Mouse (Mus musculus) telencephalon, adult 2 months (tissue): ENCODE measurements around the gene Iqcf1.

Experiments used
- DNase-seq: peaks from one replicate; pipeline ENCODE4 v3.0.0-alpha.2; 2011; ENCODE audit warnings: low read depth, low spot score

Gene Iqcf1

DNA sequence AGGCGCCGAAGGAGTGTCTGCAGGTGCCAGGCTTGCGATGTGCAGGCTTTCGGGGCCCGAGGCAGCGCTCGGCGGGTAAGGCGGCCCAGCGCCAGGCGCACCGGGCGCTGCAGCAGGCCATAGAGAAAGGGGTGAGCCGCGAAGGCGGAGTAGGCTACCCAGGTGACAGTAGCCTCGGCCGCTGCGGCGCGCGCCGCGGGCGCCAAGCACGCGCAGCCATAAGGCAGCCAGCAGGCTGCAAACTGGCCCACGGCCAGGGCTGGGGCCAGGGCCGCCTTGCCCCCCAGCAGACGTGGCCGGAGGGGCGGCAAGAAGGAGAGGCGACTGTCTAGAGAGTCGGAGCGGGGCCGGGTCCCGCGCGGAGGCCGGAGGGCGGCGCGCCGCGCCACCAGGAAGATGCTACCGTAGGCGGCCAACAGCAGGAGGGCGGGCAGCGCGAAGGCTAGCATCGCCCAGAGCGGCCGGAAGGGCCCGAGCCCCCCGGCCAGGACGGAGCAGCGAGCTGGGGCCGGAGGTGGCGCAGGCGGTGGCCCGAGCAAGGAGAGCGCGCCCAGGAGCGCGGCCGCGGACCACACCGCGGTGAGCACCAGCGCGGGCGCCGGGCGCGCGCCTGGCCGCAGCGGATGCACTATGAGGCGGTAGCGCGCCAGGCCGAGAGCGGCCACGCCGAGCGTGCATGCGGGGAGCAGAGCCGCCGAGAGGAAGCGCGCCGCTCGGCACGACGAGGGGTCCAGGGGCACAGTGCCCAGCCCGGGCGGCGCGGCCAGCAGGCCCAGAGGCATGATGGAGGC lies 34.8 kb upstream of the Iqcf1 start:
- DNase-seq = no peak

DNA sequence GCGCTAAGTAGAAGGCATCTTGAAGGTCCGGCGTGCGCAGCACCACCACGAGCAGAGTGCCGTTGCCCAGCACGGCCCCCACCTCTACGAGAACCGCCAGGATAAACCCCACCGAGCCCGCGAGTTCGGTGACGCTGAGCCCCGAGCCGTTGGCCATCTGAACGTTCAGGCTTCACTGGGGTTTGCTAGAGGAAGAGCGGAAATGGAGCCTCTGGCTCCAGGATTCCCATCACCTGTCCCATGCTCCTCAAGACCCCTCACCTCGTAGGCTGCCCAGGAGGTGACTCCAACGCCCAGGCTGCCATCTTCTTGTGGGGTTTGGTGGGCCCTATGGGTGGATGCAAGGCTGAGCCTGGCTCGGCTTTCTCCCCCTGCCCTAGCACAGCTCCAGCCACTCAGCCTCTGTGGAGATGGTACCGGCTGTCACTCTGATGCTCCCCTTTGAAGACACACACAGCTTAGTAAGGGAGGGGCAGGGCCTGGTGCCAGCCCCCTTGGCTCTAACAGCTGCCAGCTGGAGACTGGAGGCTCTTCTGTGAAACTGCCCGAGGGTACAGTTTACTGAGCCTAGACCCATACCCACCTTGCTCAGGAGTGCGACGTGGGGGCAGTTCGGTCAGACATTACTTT lies 34.1 kb upstream of the Iqcf1 start, which contains the start of gene Gpr62:
Gene Gpr62, minus strand, starts transcription at position 368 of the 630 bp plus-strand sequence.
- DNase-seq = no peak

DNA sequence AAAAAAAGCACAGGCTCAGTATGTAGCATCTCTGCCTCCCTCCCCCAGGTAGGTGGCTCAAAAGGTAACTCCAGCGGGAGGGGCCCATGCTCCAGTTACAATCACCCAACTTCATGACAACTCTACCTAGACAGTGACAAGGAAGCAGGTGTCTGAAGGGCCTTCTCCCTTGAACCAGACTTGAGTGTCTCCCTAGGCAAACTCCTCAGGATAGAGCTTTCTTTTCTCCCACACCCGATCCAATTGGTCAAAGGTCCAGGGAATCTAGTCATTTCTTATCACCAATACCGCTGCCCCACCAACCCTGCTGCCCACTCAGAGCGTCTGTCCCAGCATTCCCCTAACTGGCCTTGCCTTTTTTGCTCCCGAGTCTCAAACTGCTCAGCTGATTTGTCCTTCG lies 33.0 kb upstream of the Iqcf1 start:
- DNase-seq = no peak

DNA sequence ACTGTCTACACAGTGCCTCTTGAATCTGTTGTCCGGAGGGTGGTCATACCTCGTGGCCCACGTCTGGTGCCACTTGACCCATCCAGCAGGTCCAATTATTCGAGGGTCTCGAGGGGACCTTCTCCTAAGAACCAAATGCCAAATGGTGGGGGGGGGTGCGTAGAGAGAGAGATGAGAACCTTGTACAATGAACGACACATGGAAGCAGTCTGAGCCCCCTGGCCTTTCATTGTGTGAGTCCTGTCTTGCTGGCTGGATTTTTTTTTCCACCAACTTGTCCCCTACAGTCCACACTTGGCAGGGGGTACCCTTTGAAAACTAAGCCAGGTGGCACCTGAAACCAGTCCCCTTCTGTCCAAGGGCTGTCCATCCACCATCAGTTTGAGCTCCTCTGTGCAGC lies 32.0 kb upstream of the Iqcf1 start:
- DNase-seq = no peak

DNA sequence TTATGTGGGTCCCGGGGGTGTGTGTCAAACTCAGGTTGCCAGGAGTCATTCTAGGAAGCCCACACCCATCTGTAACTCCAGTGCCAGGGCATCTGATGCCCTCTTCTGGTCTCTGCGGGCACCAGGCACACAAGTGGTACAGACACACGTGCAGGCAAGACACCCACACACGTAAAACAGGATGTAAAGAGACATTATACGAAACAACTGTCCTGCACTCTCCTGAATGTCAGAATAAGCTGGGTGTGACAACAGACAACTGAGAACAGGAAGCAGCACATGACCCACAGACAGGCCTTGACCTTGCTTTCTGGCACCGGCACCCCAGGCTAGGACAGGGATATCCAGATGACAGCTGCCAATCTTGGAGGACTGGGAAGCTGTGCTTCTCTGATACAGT lies 30.4 kb upstream of the Iqcf1 start:
- no peak for DNase-seq

DNA sequence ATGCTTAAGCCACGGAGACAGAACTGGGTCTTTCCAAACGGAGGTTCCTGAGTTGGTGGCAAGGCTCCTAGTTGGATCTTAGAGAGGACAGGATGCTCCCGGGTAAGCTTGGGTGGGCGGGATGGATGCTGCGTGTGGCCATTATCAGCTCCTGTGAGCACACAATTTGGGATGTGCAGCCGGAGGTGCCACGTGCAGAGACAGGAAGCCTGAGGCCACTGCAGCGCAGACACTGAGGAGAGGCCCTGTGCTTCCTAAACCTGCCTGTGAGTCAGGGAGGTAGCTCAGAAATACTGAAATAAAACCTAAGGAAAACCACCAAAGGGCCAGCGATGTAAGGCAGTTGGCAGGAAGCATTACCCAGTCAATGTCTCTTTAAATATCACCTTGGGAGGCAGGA lies 30.0 kb upstream of the Iqcf1 start:
- DNase-seq = no peak

DNA sequence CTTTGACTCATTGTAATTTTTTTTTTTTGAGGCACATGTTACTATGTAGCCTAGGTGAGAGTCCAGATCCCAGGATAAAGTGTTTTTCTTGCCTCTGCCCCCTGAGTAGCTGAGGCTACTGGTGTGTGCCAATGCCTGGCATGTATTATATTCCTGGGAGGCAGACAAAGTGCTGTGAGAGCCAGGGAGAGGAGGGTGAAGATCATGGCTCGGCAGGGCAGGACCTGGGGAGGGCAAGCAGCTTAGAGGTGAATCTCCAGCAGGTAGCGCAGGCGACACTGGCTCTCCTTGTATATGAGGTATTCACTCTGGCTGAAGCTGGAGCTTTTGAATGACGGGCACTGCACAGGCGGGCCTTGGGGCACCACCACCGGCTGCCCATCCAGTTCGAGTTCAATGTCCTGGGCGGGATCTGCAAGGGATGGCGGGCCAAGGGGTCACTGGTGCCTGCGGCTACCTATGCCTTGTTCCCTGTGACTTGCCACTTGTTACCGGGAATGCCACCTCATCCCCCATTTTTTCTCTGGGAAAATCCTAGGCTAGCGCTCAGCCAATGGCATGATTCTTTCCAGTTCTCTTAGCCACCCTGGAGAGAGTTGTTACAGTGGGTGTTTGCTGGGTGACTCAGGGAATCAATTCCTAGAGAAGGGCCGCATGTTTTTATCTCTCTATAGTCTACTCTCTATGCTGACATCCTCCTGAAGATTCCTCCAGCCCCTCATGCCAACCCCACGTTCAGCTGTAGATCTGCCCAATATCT lies 28.6 kb upstream of the Iqcf1 start:
- no peak for DNase-seq

DNA sequence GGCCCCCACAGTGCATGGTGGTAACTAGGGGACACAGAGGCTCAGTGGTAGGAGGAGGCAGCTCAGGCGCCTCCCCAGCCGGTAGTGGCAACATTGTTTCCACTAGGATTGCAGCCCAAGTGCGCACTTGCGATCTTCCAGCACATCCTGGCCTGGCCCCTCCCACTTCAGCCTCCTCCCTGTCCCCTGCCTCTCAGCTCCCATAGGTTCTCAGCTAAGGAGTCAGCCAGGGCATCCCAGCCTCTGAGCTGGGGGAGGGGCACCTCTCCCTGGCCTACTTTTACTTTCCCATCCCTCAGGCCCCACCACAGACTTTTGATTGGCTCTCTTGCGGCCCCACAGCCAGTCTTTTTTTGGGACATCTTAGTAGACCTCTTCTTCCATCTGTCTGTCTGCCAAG lies 27.9 kb upstream of the Iqcf1 start:
- DNase-seq = no peak

DNA sequence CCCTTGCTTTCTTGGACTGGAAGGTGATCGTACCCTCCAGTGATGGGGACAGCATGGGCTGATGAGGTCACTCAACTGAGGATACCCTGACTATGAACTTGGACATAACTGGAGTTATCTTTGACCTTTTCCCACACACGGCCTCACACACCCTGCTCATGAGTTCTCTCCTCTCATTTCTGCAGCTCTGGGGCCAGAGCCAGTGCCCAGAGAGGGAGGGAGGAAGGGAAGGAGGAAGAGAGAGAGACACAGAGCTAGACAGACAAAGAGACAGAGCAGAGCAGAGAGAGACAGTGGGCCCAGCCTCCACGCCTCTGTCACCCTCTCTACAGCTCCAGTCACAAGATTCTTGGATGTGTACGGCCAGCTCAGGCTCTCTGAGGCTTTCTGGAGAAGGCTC lies 27.4 kb upstream of the Iqcf1 start:
- DNase-seq = no peak

DNA sequence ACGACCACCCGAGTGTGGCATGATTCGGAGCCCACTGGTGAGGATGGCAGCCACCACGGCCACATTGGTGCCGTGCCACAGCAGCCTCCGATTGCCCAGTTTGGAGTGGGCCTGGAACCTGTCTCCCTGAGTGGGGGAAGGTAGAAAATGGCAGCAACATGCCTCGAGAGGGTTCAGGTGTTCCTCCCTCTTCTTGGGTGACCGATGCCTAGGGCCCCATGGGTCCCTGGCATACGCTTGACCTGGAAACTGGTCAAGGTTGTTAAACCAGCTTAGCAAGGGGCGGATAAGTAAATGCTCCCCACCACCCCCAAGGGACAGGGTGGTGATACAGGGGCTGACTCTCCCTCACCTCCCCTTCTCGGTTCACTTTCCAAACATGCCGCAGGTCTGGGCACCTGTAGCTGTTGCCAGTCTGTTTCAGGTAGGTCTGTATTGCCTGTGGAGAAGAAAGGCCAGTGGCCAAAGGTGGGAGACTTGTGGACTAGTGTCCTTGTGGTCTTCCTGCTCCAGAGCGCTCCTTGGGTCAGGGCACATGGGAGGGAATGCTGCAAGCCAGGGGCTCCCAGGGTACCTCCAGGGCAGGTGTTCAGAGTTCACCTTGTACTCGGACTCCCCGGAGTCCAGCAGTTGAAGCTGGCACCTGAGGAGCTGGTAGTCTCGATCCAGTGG lies 26.6 kb upstream of the Iqcf1 start:
- DNase-seq = no peak

DNA sequence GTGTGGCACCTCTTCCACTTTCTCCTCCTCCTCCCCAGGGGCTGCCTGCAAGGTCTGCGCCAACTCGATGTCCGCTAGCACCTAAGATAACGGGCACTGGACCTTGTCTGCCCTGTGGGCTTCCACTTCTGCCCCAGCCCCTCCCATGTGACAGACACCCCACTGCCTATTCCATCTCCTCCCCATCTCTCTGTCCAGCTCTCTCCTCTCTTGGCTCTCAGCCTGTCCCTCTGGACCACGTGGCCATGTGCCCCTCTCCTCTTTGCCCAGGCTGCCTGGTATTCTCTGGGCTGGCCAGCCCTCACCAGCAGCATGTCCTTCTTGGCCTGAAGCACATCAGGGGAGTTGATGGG lies 26.0 kb upstream of the Iqcf1 start:
- no peak for DNase-seq

DNA sequence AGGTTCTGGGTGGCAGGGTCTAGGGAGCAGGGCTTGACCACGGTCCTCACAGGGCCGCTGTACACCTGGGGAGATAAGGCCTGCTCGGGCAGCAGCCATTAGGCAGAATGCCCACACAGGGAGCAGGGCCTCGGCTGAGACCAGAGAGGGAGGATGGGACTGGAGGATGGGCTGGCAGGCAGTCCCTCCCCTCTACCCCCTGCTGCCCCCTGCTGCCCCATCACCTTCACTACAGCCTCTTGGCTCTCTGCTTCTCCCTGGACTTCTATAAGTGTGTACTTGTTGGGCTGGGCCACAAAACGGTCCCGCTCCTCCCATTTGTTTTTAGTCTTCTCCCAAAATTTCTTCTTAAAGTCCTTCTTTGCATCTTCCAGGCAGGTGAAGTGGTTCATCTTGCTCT lies 25.3 kb upstream of the Iqcf1 start:
- DNase-seq = no peak

DNA sequence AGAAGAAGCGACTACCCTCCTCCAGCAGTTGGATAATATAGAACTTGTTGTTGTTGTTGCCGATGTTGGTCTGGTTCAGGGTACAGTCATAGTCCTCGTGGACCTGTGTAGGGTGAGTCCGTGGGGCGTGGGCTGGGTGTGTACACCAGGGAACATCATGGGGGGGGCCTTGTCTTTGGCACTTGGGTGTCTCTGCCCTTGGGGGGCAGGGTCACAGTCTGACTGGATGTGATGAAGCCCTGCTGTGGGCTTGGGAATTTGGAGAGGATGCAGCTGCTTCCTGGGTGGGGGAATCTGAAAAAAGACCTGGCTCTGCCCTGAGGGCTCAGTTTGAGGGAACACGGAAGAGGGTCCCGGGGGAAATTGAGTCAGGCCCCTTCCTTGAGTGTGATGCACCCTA lies 24.7 kb upstream of the Iqcf1 start:
- DNase-seq = no peak

DNA sequence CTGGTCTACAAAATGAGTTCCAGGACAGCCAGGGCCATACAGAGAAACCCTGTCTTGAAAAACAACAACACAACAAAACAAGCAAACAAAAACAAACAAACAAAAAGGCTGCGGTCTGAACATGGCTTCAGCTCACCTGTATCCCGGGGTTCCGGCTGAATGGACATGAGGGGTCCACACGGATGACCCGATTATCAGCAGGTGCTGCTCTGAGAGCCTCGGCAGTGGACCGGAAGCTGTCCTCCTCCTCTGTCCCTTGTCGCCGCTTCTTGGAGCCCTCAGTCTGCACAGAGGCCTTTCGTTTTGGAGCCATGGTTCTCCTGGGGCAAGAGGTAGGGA lies 24.1 kb upstream of the Iqcf1 start, which contains the start of gene Rrp9:
Gene Rrp9, plus strand, starts transcription at position 301 of the 339 bp plus-strand sequence.
- no peak for DNase-seq

DNA sequence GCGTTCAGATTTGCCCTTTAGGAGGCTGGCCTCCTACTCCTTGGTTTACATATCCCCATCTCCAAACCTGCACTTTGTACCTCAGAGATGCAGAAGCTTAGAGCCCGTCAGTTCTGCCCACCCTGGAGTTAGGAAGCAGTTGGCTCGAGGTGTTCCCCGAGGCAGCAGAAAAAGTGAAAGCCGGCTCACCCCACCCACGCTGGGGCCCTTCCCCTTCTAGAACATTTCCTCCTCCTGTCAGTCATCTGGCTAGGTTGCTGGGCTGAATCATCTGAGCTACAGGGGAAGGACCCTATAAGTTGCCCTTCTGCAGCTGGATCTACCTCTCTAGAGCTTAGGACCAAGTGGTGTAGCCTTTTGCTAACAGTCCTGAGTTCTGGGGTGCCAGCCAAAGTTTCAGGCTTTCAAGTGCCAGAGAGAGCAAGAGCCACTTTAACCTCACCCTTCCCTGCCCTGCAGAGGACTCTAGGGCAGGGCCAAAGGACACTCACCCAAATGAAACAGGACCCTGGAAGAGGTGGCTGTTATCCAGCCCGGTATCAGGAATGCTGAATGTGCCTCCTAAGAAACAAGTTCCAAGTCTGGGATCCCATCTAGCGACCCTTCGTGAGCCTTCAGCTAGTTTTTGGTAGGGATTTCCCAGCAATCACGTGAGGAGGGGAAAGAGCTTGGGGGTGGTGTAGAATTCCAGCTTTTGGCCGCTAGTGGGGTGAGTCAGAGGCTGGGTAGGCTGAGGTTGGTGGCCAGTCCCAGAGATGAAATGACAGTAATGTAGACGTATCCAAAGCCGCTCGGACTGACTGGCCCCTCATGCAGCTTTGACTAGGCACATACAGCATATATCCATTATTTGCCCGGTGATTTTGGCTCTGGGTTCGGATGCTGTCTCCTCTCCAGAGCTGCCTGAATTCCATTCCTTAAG lies 23.5 kb upstream of the Iqcf1 start:
- DNase-seq = no peak

DNA sequence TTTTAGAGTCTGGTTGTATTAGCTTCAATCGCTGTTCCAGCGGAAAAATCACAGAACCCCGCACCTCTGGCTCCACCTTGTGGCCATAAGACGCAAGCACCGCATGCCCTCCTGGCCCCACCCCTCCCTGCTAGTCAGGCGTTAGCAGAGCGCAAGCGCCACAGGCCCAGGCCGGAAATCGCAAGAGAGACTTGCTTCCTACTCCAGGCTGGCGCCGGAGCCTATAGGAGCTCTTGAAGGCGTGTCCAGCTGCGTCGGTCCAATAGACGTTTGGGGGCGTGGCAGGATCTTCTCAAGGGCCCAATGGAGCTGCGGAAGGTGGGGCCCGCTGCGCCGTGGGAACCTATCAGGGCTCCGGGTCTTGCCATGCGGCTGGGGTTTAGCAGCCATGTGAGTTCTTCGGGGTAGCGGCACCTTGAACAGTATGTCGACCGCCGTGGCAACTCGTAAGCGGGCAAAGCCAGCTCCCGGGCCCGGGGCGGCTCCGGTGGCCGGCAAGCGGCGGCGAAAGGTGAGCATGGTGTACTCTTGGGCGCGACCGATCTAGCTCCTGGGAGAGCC lies 22.8 kb upstream of the Iqcf1 start, which contains the start of gene Parp3:
Gene Parp3, minus strand, starts transcription at position 26 of the 561 bp plus-strand sequence.
- DNase-seq = peak; percentile 100

DNA sequence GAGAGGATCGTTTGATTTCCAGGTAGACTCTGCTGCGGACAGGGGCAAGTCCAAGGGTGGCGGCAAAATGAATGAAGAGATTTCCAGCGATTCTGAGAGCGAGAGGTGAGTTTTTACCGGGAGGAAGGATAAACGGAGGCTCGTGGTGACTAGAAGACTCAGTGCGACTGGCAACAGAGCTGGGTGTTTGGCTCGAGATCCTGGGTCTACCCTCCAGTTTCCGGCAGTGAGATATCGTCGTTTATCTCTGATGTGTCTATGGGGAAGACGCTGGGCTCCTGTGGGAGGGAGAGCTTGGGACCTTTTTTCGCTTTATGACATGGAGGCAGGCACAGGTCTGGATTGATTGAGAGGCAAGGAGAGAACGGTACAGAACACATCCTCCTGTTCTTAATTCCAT lies 22.1 kb upstream of the Iqcf1 start:
- DNase-seq = no peak

DNA sequence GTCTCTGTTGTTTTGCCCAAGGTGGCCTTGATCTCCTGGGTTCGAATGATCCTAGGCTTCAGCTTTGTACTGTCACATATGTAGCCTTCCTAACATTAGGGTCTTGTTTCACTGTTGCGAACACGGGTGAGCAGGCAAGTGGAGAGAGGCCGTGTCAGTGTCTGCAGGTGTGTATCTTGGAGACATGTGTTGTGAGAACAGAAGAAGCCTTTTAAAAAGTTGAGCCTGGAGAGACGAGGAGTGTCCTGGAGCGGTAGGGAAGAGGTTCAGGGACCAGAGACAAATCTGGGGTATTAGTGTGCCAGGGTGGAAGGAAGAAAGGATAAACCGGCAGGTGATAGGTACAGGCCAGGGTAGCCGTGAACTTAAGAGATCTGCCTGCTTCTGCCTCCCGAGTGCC lies 21.7 kb upstream of the Iqcf1 start:
- DNase-seq = no peak

DNA sequence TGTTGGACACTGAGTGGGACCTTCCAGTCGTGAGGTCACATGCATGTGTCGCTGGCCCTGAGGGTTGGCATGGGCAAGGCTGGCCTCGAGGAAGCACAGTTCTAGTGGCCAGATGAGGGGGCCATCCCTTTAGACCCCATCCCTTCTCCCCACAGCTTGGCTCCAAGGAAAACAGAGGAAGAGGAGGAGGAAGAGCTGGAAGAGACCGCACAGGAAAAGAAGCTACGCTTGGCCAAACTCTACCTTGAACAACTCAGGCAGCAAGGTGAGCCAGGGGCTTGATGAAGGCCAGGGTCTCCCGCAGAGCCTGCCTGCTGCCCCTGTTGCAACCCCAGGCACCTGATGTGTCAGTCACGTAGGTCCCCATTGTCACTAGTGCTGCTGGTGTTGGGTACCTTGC lies 19.2 kb upstream of the Iqcf1 start:
- DNase-seq = no peak

DNA sequence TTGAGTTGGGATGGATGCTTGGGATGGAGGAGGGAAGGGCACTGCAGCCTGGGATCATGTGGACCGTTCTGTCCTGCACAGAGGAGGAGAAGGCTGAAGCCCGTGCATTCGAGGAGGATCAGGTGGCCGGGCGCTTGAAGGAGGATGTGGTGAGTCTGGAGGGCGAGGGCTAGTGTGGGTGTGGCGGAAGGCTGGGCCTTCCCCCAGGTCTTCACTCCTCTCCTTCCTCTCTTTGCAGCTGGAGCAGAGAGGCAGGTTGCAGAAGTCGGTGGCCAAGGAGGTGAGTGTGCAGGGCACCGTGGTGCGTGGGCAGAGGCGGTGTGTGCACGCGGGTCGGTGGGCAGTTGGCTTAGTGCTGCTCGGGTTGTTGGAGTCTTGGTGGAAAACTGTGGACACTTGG lies 18.7 kb upstream of the Iqcf1 start:
- no peak for DNase-seq

DNA sequence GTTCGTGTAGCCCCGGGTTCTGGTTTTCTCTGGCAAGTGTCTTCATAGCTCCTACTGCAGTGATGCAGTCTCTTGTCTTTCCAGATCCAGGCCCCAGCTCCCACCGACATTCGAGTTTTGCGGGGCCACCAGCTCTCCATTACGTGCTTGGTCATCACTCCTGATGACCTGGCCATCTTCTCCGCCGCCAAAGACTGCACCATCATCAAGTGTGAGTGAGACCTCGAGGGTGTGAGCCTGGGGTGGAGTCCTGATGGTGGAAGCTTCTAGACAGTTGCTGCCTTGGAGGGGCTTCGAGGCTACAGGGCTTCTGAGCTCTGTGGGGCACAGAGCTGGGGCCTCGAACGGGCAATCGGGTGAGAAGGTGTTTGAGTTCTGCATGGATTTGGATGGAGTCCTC lies 18.1 kb upstream of the Iqcf1 start:
- no peak for DNase-seq
